Mouse (Mus musculus) C2C12 (cell line): Measurements from ENCODE around the gene Olfr132. TPM values are rescaled to one million over a fixed set of nuclear protein-coding genes. Genes with fewer than 3 reads are reported as not detected.
"Not testable (repeated sequence)": the region's sequence is repeated elsewhere in the genome, so short reads cannot be mapped to it uniquely, and the experiment has no call there.

Experiments used
- H3K27me3 ChIP-seq: one replicate; pipeline ENCODE4 v1.6.1; 2011; ENCODE audit not compliant: control insufficient read depth, insufficient read depth, insufficient read length
- H3K36me3 ChIP-seq: one replicate; pipeline ENCODE4 v1.6.1; 2011; ENCODE audit not compliant: control insufficient read depth, insufficient read depth
- H3K4me3 ChIP-seq: one replicate; pipeline ENCODE4 v1.5.1; 2011; ENCODE audit warnings: mild to moderate bottlenecking, control low read depth; ENCODE audit not compliant: poor library complexity, insufficient read depth, severe bottlenecking
- H3K79me2 ChIP-seq: one replicate; pipeline ENCODE4 v1.6.1; 2011; ENCODE audit not compliant: control insufficient read depth, insufficient read depth
- H3K79me3 ChIP-seq: one replicate; pipeline ENCODE4 v1.6.1; 2011; ENCODE audit warnings: low read depth, control low read depth
- H3ac ChIP-seq: one replicate; pipeline ENCODE3; 2011; ENCODE audit warnings: low read depth; ENCODE audit not compliant: control insufficient read depth, insufficient read length
- CEBPB ChIP-seq: IDR thresholded peaks from one replicate; pipeline ENCODE4 v1.6.1; 2011; ENCODE audit warnings: low read depth, mild to moderate bottlenecking, control low read depth, moderate library complexity
- CTCF ChIP-seq: IDR thresholded peaks from one replicate; pipeline ENCODE4 v1.5.1; 2011; ENCODE audit not compliant: control insufficient read depth, insufficient read depth, insufficient read length
- FOSL1 ChIP-seq: IDR thresholded peaks from one replicate; pipeline ENCODE4 v1.8.0; 2011; ENCODE audit warnings: mild to moderate bottlenecking, low read length; ENCODE audit not compliant: poor library complexity, insufficient read depth, severe bottlenecking
- MAX ChIP-seq: IDR thresholded peaks from one replicate; pipeline ENCODE4 v1.6.1; 2011; ENCODE audit warnings: mild to moderate bottlenecking, control low read depth
- MYOD1 ChIP-seq: IDR thresholded peaks from one replicate; pipeline ENCODE4 v1.6.1; 2011; ENCODE audit warnings: low read depth; ENCODE audit not compliant: control insufficient read depth, insufficient read length
- MYOG ChIP-seq: IDR thresholded peaks from one replicate; pipeline ENCODE4 v1.6.1; 2011; ENCODE audit not compliant: control insufficient read depth, insufficient read length; ENCODE audit errors: extremely low read depth
- USF1 ChIP-seq: IDR thresholded peaks from one replicate; pipeline ENCODE4 v1.6.1; 2011; ENCODE audit warnings: low read depth, mild to moderate bottlenecking, control low read depth, moderate library complexity
- long read RNA-seq, 2 experiments: library from polyadenylated mRNA; unstranded; transcript quantifications; one replicate each; pipeline ENCODE4 v2.0.0; 2019 to 2020
- polyA plus RNA-seq: library from polyadenylated mRNA; unstranded; fragments of >200 nt; fragmentation: generic; extraction: Trizol; gene quantifications from one replicate; pipeline ENCODE4 v1.2.1, GENCODE M21; 2012; ENCODE audit warnings: missing spikeins

The Olfr132 gene
- polyA plus RNA-seq, result not detected
- long read RNA-seq, experiment 1, result 0 reads
- long read RNA-seq, experiment 2, result 0 reads

DNA sequence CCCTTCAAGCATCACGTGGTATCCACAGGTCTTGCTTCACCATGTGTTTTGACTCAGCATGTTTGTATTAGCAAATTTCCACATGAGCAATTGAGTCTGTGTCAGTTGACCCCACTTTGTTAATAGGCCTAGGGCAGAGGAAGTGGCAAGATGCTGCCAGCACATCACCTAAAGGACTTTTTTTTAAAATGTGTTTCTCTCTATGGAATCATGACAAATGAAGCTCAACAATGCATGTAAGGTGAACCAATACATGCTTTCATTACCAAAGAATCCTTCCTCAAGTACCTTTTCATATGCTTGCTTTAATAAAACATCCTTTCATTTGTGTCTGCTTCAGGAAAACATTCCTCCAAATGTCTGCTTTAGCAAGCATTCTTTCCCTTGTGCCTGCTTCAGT is at the start of gene Olfr132:
Gene Olfr132 (minus strand): TSS at position 101 of the 400 bp plus-strand sequence.
- no peak for TF ChIP-seq MAX
- no peak for TF ChIP-seq CTCF

DNA sequence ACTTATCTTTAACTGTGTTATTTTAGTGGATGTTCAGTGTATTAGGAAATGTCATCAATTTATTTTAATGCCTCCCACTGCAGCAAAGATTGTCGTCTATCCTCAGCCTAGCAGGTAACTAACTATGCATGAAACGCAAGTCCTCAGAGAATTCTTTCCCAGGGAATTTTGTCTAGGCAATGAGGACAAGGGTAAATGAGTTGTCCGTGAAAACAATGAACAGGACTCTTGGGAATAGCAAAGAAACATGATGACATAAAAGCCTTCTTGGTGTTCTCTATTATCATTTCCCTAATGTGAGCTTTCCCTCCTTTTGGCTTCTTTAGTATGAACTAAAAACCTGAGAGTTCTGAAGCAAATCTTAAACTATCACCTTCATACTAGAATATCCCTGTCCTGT is 36.8 kb upstream of the Olfr132 start, which contains the start of gene Olfr134:
Gene Olfr134 (plus strand): TSS at position 301 of the 400 bp plus-strand sequence.
- Histone ChIP-seq H3K27me3 (no peaks in the 10 kb centered on the region), H3K79me2 (no peaks in the 10 kb centered on the region), H3K4me3 (no peak within 1 kb of the TSS), H3ac (no peak within 1 kb of the TSS), H3K79me3 (no peaks in the 10 kb centered on the region), H3K36me3 (no peaks in the 10 kb centered on the region)
- no peak for TF ChIP-seq USF1
- TF ChIP-seq FOSL1, result no peak
- TF ChIP-seq CEBPB, result no peak
- no peak for TF ChIP-seq MAX
- TF ChIP-seq MYOD1, result no peak
- TF ChIP-seq MYOG, result no peak
- TF ChIP-seq CTCF, result no peak

More for the DNA sequence above, at the start of gene Olfr132:
- Histone ChIP-seq H3K4me3 (no peak within 1 kb of the TSS), H3K79me2 (no peaks in the 10 kb centered on the region), H3ac (no peak within 1 kb of the TSS), H3K79me3 (no peaks in the 10 kb centered on the region), H3K36me3 (no peaks in the 10 kb centered on the region), H3K27me3 (no peaks in the 10 kb centered on the region)

DNA sequence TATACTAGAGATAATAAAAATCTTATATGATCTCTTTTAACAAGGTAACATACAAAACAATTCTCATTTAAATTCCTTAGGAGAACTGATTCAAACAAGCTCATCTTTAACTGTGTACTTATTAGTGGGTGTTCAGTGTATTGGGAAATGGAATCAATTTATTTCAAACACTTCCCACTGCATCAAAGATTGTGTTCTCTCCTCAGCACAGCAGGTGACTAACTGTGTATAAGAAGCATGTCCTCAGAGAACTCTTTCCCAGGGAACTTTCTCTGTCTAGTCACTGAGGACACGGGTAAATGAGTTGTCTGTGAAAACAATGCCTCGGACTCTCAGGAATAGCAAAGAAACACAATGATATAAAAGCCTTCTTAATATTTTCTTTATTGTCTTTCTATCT is 10.7 kb upstream of the Olfr132 start, which contains the start of gene Olfr133:
Gene Olfr133 (plus strand): TSS at position 301 of the 400 bp plus-strand sequence.
- no peaks in the 10 kb centered on the region for H3K79me2 ChIP-seq
- no peaks in the 10 kb centered on the region for H3K36me3 ChIP-seq
- no peak for TF ChIP-seq FOSL1
- no peak for TF ChIP-seq CEBPB
- TF ChIP-seq USF1, result no peak
- no peak for TF ChIP-seq MYOG
- TF ChIP-seq MAX, result no peak
- TF ChIP-seq MYOD1, result no peak
- no peak for TF ChIP-seq CTCF

DNA sequence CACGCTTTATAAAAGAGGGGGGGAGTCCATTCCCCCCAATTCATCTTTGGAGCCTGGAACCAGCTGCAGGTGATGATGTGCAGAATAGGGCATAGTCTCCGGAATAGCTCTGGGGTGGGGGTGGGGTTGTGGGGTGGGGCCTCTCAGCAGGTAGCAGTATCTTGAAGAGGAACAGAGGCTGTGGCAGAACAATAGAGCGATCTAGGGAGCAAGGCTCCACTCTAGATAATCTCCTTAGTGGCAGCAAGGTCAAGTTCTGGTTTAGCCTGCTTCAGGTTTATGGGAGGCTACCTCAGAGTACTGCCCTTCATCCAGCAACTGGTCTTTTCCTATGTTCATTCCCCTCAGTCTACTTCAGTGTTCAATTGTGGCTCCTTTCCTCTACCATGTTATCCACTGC is 9.0 kb downstream of the Olfr132 start:
- not testable (repeated sequence) for H3K4me3 ChIP-seq, H3K36me3 ChIP-seq, H3ac ChIP-seq, H3K79me3 ChIP-seq, H3K27me3 ChIP-seq, H3K79me2 ChIP-seq

More for the DNA sequence above, 10.7 kb upstream of the Olfr132 start, which contains the start of gene Olfr133:
- no peak within 1 kb of the TSS for H3K4me3 ChIP-seq
- H3K27me3 ChIP-seq, result no peaks in the 10 kb centered on the region
- H3K79me3 ChIP-seq, result no peaks in the 10 kb centered on the region
- no peak within 1 kb of the TSS for H3ac ChIP-seq

DNA sequence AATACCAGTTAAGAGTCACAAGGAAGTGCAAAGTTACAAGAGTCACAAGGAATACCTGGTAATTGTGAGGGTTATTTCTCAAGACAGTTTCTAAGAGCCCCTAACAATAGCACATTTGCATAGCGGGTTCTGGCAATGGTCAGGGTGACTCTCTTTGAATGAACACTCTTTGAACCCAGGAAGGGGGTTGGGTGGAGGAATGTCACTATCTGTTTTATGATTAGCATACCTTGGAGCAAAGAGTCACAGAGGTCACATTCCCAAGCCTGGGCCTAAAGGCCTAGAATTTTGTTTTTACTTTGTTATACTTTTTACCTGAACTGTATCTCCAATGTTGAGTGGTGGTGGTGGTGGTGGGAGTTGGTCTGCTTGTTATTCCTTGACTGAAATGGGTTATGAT is 10.1 kb downstream of the Olfr132 start:
- not testable (repeated sequence) for H3K79me2 ChIP-seq, H3K4me3 ChIP-seq, H3K27me3 ChIP-seq, H3ac ChIP-seq, H3K36me3 ChIP-seq, H3K79me3 ChIP-seq

DNA sequence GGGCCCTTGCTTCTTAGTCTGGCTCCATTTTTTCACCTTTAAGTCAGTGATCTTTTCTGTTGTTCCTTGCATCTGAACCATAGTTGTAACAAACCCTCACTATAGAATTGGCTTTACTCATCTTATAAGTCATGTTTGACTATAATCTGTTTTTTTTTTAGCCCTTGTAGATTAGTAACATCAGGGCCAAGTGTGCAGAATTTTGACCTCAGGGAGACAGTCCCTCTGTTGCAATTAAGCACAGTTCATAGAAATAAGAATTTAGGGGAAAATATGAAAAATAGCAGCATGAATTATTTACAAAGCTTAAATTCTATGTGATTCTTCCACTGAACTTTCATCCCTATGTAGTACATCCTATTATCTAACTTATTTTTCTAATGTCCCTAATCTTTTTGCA is 45.7 kb downstream of the Olfr132 start, which contains the start of gene Olfr131:
Gene Olfr131 (minus strand): TSS at position 101 of the 400 bp plus-strand sequence.
- Histone ChIP-seq H3K36me3 (no peaks in the 10 kb centered on the region), H3K4me3 (no peak within 1 kb of the TSS), H3K79me2 (no peaks in the 10 kb centered on the region), H3K27me3 (no peaks in the 10 kb centered on the region), H3ac (no peak within 1 kb of the TSS), H3K79me3 (no peaks in the 10 kb centered on the region)
- no peak for TF ChIP-seq FOSL1
- TF ChIP-seq CEBPB, result no peak
- TF ChIP-seq MAX, result no peak
- TF ChIP-seq CTCF, result no peak
- TF ChIP-seq MYOD1, result no peak
- TF ChIP-seq MYOG, result no peak

DNA sequence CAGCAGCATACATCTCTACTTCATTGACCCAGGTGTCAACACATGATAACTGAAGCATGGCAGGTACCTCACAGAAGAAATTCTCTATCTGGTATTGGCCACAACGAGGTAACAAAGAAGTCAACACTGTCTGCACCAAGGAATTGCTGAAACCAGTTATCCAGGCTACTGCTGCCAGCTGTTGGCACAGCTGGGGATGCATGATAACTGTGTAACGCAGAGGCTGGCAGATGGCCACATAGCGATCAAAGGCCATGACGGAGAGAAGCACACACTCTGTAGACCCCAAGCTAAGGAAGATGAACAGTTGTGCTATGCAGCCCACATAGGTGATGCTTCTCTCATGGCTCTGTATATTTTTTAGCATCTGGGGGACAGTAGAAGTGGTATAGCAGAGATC is 52.0 kb downstream of the Olfr132 start:
- Histone ChIP-seq H3K4me3 (no peak overlapping the region), H3ac (no peak overlapping the region), H3K79me2 (no peaks in the 10 kb centered on the region), H3K79me3 (no peaks in the 10 kb centered on the region), H3K36me3 (no peaks in the 10 kb centered on the region), H3K27me3 (no peaks in the 10 kb centered on the region)
- no peak for TF ChIP-seq FOSL1
- no peak for TF ChIP-seq CEBPB
- TF ChIP-seq MAX, result no peak
- no peak for TF ChIP-seq MYOG
- TF ChIP-seq USF1, result no peak
- TF ChIP-seq MYOD1, result no peak
- no peak for TF ChIP-seq CTCF

Other genes with a start within 250 kb of the Olfr132 start
- not detected for gene Olfr127, start 234.1 kb downstream of the Olfr132 start, polyA plus RNA-seq
- not detected for gene Olfr128, start 214.0 kb downstream of the Olfr132 start, polyA plus RNA-seq
- gene Olfr761, start 181.4 kb downstream of the Olfr132 start, polyA plus RNA-seq, result not detected
- not detected for gene Olfr129, start 74.4 kb downstream of the Olfr132 start, polyA plus RNA-seq
- not detected for gene Olfr130, start 70.6 kb downstream of the Olfr132 start, polyA plus RNA-seq
- not detected for gene Olfr131, start 45.8 kb downstream of the Olfr132 start, polyA plus RNA-seq
- gene Olfr133, start 10.8 kb upstream of the Olfr132 start, polyA plus RNA-seq, result not detected
- gene Olfr134, start 36.9 kb upstream of the Olfr132 start, polyA plus RNA-seq, result not detected
- not detected for gene Olfr135, start 69.8 kb upstream of the Olfr132 start, polyA plus RNA-seq
- gene Olfr138, start 126.5 kb upstream of the Olfr132 start, polyA plus RNA-seq, result not detected
- gene Olfr137, start 173.0 kb upstream of the Olfr132 start, polyA plus RNA-seq, result not detected
- not detected for gene Olfr136, start 195.3 kb upstream of the Olfr132 start, polyA plus RNA-seq